Mouse (Mus musculus) ovary, adult 10 weeks (tissue): ENCODE results near the gene Mkrn3. TPM values are rescaled to one million over a fixed set of nuclear protein-coding genes. Genes with fewer than 3 reads are reported as not detected.

ENCODE experiments used
- polyA plus RNA-seq: library from polyadenylated mRNA; stranded (reverse); fragments of 350-450 nt; fragmentation: Illumina TruSeq; extraction: RNeasy Lipid Tissue Mini Kit (QIAGEN cat#74804); gene quantifications from one replicate; pipeline ENCODE4 v1.2.3, GENCODE M21; 2014

Gene Mkrn3
- polyA plus RNA-seq: 1.4 TPM

GRCm38 (mm10) chr7:62419493-62420360 lies at the start of gene Mkrn3:
Gene Mkrn3, minus strand, starts transcription at chr7:62420139.

DNA sequence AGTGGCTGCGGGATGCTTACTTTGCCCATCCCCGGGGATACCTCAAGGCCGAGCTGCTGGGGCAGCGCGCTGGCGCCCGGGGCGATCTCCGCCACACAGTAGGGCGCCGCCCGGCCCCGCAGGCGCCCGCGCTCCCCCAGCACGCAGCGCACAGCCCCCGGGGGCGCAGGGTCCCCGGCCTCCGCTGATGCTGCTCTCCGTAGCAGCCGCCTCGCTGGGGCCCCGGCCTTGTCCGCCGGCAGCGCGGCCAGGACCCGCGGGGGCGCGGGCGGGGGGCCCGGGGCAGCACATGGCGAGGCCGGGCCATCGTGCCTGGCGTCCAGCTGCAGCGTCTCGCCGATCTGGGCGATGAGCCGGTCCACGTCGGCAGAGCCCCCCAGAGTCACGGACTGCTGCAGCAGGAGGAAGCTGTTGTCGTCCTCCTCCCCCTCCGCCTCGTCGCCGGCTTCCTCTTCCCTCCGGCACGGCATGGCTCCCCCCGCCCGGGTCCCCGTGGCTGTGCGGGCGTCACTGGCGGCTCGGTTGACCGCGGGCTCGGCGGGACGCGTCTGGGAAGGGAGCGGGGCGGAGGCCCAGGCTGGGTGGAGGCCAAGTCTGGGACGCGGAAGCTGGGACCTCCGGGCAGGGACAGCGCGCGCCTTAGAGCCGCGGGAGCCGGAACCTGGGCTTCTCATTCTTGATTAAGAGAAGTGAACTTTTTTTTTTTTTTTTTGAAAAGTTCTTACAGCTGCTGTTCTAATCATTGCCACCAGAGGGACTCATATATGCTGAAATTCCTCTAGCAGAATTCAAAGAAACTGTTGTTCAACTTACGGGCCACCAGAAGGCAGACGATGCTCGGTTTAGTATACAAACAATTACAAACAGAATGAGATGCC lies 44.2 kb upstream of the Mkrn3 start, which contains the start of gene Peg12:
Gene Peg12 (minus strand): TSS at position 633 of the 878 bp plus-strand sequence.

GRCm38 (mm10) chr7:62376510-62377304 lies 43.2 kb downstream of the Mkrn3 start, which contains the start of gene Magel2:
Gene Magel2, plus strand, starts transcription at chr7:62377010.

Other genes starting within 250 kb of the Mkrn3 start
- 9.5 TPM for gene Ndn, start 73.6 kb downstream of the Mkrn3 start, polyA plus RNA-seq
- gene Magel2, start 43.1 kb downstream of the Mkrn3 start, polyA plus RNA-seq: not detected
- 1.3 TPM for gene Peg12, start 44.4 kb upstream of the Mkrn3 start, polyA plus RNA-seq